Mouse (Mus musculus) olfactory bulb, adult 2 months (tissue): ENCODE data around the gene Upp2.

ENCODE experiments used
- CTCF ChIP-seq: fragments of 200-500 bp; IDR thresholded peaks from 2 replicates; pipeline ENCODE4 v1.5.1; 2012; ENCODE audit warnings: low read depth, mild to moderate bottlenecking, low read length, moderate library complexity; ENCODE audit not compliant: insufficient read depth
- POLR2A ChIP-seq: fragments of 200-500 bp; IDR thresholded peaks from 2 replicates; pipeline ENCODE4 v1.6.1; 2012; ENCODE audit warnings: mild to moderate bottlenecking, low read depth, low read length, moderate library complexity; ENCODE audit not compliant: insufficient read depth

- TF ChIP-seq POLR2A (no peak), CTCF (no peak)
These were observed 89.9 kb downstream of the Upp2 start for GRCm38 (mm10) chr2:58656959-58657358.
